Mouse (Mus musculus) heart, adult 9 months (tissue): Measurements from ENCODE around the gene Il18.
A peak's percentile ranks its signal among the peaks of the same experiment; 100 is the strongest.

Experiments
- DNase-seq, 2 experiments: peaks; one replicate each; pipeline ENCODE4 v3.0.0; 2022; ENCODE audit warnings: low spot score in 2 of 2

Gene Il18

GRCm38 (mm10) chr9:50552206-50552605 is 2.4 kb upstream of the Il18 start:
- DNase-seq, result no peak

DNA sequence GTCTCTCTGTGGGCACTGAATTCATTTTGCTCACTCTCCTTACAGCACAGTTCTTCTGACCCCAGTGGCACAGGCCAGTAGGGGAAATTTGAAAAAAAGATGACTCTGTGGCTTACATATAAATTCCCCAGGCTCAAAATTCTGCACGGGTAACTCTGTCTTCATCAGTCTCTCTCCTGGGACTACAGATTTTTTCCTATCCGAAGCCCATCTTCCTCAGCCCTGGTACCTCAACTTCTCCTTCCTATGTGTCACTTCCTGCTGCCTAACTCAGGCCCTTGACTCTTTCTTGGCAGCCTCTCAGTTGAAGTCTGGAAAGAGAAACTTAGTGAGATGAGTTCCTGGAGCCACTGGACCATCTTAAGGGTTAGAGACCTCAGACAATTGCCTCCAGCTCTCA is 1.1 kb upstream of the Il18 start:
- DNase-seq, result peak in 1 of 2 experiments; percentile 13

DNA sequence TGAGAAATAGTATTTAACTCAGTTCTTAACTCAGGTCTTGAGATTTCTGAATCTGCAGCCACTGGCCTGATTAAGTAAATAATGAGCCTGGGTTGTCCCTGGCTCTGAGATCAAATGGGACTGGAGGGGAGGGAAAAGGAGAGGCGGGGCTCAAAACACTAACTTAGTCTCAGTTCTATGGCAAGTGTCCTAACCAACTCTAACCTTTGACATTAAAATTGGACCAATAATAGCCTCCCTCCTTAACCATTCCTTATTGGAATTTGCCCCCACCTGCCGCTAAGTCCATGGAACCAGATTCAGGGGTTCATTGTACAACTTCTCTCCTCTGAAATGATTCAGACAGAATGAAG is 443 bp downstream of the Il18 start, which contains the start of gene Bco2:
TSS of gene Bco2 (minus strand) at position 88 of the 353 bp plus-strand sequence.
- no peak for DNase-seq

- DNase-seq, result no peak
Measured at GRCm38 (mm10) chr9:50561145-50561917, 6.7 kb downstream of the Il18 start, which contains the start of gene Tex12. Tex12 (minus strand) TSS chr9:50561325.

DNA sequence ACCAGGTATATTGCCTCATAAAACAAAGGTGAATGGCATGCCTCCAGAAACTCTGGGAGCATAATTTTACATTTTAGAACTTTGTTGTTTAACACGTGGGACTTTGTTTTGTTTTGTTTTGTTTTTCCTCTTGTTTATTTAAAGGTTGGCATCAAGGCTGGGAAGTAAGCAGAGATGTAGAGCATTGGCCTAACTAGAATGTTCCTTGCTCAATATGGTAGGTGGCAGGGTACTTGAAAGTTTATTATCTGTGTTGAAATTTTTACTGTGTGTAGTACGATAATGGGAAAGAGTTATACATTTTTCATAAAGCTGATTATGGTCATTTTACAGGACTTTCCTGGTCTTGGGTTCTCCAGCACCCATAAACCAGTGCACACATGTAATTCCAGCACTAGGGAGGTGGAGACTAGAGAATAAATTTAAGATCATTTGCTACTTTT is 7.3 kb downstream of the Il18 start:
- no peak for DNase-seq

DNA sequence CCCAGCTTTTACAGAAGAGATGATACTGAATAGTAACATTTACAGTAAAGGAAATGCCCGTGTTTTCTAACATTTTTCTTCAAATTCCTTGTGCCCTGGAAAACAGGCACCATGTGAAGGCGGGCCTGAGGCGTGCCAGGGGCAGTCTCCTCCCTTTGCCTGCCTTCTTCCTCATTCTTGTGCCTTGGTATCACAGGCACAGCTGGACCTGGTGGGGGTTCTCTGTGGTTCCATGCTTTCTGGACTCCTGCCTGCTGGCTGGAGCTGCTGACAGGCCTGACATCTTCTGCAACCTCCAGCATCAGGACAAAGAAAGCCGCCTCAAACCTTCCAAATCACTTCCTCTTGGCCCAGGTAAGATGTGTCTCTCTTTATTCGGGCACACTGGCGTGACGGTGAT is 10.5 kb downstream of the Il18 start:
- DNase-seq, result peak in 1 of 2 experiments; percentile 16

DNA sequence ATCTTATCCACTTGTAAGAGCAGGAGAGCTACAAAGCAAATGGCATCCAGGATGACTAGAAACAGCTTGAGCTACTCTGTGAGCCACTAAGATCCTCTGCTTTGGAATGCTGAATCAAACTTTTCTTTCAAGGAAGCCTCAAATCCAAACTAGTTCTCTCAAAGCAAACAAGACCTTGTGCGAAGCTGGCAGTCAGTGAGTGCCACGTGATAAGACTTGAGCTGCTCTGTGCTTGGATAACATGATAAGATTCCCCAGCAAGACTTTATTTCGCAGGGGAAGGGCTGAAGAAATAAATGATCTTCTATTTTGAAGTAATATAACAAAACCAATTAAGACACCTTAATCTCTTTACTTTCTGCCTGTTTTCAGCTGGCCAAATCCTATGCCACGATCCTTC is 11.3 kb downstream of the Il18 start:
- no peak for DNase-seq

DNA sequence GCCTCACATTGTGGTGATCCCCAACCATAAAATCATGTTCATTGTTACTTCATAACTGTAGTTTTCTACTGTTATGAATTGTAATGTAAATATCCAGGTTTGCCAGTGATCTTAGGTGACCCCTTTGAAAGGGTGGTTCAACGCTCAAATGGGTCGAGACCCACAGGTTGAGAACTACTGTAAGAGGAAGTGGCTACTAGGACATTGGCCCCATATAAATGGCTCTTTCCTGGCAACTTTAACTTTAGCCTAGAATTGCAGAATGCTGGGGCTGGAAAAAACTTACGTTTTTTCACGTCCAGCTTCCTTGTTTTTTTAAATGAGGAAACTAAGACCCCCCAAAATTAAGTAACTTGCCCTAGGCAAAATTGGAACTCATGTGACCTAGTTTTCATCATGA is 12.7 kb downstream of the Il18 start:
- DNase-seq, result no peak

- no peak for DNase-seq
Measured at GRCm38 (mm10) chr9:50567881-50568280, 13.3 kb downstream of the Il18 start.

DNA sequence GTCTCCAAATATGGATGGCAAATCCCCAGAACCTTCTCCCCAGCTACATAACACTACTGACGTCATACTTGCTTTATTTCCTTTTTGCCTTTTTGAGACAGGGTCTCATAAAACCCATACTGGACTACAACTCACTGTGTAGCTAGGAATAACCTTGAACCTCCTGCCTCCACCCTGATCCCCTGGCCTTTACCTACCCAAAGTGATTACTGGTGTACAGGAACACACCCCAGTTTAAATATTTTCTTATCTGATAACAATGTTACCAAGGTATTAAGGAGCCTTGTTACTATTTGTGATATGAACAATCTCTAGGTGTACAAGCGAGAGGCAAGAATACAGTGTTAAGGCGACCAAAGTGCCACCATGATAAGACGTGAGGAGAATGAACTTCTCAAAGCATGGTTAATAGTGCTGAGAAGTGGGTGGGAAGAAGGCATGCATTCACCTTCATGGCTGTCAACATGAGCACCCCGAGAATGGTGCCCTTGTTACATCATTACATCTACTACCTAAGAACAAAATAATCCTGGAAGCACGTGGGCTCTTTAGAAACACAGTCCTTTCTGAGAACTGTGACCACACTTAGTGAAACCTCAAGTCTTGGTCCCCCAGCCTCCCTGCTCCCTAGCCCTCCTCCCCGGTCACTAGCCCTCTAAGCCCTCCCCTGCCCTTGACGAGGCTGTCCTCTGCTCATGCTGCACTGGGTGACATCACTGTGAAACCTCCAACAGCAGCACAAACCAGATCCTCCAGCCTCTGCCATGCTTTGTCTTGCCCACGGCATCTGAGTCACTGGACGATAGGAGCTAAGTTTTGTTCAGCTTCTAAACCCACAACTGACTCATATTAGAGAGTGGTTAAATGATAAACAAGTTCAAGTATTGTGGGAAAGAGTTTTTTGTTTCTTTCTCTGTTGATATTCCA is 15.2 kb downstream of the Il18 start:
- no peak for DNase-seq

- no peak for DNase-seq
Measured at GRCm38 (mm10) chr9:50580370-50580769, 25.7 kb downstream of the Il18 start.

GRCm38 (mm10) chr9:50585145-50585818 is 30.7 kb downstream of the Il18 start:
- DNase-seq, result no peak

DNA sequence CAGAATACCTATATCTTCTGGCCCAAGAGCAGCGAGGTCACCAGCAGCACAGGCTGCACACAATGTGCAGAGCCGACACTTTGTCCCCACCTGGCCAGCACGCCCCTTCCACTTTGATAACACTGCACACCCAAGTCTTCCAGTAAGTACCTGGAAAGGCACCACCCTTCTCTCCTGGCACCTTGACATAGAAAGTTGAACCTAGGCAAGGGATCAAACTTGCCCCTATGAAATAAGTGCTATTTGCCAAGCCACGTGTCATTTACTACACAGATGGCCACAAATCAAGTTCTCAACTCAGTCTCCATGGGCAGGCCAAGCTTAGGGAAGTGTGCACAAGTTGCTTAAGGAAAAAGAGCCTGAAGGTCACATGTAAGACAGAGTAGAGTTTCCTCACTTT is 32.3 kb downstream of the Il18 start:
- DNase-seq, result no peak

DNA sequence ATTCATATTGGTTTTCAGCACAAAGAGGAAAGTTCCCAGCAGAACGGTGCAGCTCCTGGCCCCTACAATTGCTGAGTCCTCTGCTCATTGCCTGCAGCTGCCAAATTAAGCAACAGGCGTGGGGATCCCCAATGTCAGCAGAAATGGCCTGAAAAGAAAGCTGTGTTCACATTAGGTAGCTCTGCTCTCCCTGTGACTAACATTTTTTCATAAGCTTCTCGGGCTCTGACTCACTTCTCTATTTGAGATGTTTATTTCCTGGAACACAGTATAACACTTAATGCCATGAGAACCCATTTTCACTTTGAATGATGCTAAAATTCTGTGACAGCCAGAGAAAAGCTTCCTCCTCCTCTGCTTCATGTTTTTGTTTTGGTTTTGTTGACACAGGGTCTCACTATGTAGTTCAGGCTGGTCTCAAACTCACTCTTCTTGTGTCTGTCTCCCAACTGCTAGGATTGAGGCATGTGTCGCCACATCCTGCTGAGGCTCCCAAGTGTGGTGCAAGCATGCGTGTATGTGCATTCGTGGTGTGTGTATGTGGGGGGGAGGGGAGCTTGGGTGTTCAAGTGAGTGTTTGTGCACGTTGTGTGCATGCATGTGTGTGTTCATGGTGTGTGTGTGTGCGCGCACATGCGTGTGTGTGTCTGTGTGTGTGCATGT is 36.4 kb downstream of the Il18 start:
- DNase-seq, result no peak

DNA sequence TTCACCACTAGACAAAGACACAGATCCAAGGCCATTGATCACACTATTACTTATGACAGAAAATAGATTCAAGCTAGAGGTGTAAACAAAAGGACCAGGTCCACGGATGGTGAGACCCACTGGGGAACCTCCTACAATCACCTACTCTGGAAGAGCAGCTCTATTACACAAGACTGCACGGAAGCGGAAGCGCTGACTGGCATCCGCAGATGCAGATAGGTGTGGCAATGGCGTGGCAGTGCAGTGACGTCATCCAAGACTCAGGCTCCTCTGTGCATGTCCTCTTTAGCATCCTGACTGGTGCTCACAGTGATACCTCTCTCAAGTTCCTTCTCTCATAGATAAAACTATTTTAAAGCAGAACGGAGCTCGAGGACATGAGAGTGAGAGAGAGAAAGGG is 38.3 kb downstream of the Il18 start:
- DNase-seq, result no peak

- DNase-seq, result no peak
Measured at GRCm38 (mm10) chr9:50593544-50593943, 38.9 kb downstream of the Il18 start.

DNA sequence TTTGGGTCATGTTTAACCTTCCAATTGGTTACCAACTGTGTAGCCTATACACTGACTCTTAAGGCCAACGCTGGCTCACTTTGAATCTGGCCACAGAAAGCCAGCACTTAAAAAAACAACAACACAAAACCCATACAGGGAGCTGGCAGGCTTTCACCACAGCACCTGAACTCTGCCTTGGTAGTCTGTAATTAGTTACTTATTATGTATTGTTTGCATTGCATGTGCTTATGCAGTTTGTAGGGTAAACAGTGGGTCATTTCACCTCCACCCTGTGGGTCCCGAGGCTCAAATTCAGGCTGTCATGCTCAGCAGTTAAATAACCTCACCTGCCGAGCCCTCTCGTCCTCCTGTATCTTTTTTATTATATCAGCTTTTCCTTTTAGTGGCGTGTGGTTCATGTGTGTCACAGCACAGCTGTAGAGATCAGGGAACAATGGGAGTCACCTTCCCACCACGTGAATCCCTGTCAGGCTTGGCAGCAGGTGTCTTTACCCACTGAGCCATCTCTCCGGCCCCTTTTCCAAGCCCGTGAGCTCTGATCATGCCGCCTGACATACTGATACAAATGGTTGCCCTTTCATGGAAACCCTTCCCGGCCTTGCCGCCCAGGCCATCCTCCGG is 40.3 kb downstream of the Il18 start:
- DNase-seq, result no peak

DNA sequence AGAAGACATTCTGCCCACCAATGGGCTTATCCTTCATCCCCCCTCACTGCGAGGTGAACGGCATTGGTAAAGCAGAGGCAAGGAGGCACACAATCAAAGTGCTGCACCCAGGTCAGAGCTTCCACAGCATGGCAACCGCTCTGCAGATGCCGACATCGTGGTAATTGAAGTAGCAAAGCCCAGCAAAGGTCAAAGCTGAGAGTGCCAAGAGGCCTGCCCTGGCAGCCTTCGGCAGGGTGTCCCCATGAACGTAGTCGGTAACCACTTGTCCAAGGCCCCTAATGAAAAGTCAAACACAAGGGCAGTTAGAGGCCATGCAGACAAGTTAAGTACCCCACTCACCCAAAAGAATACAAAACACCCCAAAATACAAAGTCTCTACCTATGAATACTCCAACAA is 42.3 kb downstream of the Il18 start:
- no peak for DNase-seq

- DNase-seq, result no peak
Measured at GRCm38 (mm10) chr9:50601536-50601935, 46.9 kb downstream of the Il18 start.

GRCm38 (mm10) chr9:50602055-50602845 is 47.6 kb downstream of the Il18 start:
- DNase-seq, result no peak
